Mouse (Mus musculus): ENCODE data around the gene Tomm34. TPM values are rescaled to one million over a fixed set of nuclear protein-coding genes. Genes with fewer than 3 reads are reported as not detected.
A peak's percentile ranks its signal among the peaks of the same experiment; 100 is the strongest.

Gene Tomm34
- total RNA-seq (2021), result 10 to 100 TPM; 72.6 to 72.8 TPM

DNA sequence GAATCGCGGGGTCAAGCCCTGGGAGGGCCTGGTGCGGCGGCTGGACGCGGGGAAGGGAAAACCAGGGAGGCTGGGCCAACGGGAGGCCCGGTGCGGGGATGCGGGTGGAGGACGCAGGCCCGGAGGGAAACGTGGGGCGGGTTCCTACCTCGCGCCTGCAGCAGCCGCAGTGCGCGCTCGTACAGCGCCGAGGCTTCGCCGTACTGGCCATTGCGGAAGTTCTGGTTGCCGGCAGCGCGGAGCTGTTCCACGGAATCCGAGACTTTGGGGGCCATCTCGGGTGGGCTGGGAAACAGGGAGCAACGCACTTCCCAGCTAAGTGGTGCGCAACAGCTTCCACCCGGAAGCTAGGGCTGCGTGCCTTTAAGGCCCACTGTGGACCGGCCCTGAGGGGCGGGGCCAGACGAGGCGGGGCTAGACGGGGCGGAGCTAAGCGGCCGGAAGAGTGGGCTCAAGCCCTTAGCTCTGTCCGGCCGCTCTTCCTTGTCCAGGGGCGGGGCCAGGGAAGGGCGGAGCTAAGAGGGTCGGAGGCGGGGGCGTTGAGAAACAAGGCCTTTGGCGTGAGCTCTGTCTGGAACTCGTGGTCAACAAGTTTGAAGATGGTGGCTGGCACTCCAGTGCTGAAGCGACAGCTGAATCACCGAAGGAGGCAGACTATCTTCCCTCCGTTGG, at the start of gene Tomm34:
Gene Tomm34, minus strand, starts transcription at position 405 of the 672 bp plus-strand sequence.
- DNase-seq (ENCODE audit: low spot score in 2 of 2), result peak; percentile 87 to 89
- intact Hi-C loops (cut with DNase I), result loop anchor here (2.0 kb wide), 1 partner anchor 76 kb away; the partner anchor contains the start of gene Ywhab

GRCm38 (mm10) chr2:164119503-164119902, 48.5 kb upstream of the Tomm34 start:
- DNase-seq (ENCODE audit: low spot score in 2 of 2), result no peak
- intact Hi-C loops (cut with DNase I), result no loop called here

DNA sequence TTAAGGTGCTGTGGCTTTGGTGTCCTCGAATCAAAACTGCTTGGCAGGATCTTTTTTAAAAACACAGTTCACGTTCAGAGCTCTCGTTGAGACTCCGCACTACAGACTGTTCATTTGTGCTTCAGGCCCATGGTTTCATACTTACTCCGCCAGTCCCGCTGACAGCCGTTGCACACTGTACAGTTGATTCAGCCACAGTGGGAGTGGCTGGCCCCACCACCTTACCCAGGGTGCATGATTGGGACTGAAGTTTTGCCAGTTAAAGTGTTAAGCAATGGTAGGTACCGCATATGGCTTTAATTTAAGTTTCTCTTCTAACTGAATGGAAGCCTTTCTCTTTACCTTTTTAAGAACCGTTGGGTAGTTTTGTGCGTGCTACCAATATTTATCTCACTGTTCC, 44.6 kb upstream of the Tomm34 start:
- intact Hi-C loops (cut with DNase I), result no loop called here

DNA sequence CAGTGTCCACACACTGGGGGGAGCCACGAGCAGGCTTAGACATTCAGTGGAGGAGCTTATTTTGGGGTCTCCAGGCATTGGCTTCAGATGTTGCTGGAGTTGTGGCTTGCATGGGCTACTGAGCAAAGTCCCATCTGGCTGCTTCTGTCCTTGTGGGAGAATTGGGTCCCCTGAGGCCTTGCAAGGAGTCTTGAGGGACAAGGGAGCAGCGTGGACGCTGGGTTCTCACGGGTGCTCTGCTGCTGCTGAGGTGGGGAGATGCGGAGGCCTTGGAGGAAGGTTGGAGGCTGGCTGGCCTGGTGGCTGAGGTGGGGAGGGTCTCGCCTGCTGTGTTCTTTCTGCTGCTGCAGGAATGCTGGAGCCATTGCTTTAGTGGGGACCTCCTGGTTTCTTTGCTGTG, 43.1 kb upstream of the Tomm34 start:
- intact Hi-C loops (cut with DNase I), result no loop called here
- no peak for DNase-seq (ENCODE audit: low spot score in 2 of 2)

More for the DNA sequence above, 44.6 kb upstream of the Tomm34 start:
- DNase-seq (ENCODE audit: low spot score in 2 of 2), result no peak

- DNase-seq (ENCODE audit: low spot score in 2 of 2), result no peak
Observed at GRCm38 (mm10) chr2:164111546-164111945, 40.6 kb upstream of the Tomm34 start.

DNA sequence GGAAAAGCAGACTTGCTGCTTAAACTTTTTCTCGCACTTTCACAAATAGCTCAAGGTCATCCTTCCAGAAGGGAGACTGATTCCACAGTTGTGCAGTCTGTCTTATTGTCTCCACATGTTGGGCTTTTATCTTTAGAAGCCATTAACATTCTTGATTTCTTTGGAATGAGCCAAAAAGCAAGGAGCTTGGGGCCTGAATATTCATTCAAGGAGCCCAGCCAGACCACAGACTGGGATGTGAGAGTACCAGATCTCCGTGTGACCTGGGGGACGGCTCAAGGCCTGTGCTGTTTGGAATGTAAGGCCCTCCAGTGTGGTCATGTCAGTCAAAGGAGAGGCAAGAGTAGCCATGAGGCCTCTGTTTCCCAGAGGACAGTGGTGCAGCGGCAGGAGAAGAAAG, 37.5 kb upstream of the Tomm34 start:
- no peak for DNase-seq (ENCODE audit: low spot score in 2 of 2)
- intact Hi-C loops (cut with DNase I), result no loop called here

More at GRCm38 (mm10) chr2:164111546-164111945, 40.6 kb upstream of the Tomm34 start:
- intact Hi-C loops (cut with DNase I), result no loop called here

DNA sequence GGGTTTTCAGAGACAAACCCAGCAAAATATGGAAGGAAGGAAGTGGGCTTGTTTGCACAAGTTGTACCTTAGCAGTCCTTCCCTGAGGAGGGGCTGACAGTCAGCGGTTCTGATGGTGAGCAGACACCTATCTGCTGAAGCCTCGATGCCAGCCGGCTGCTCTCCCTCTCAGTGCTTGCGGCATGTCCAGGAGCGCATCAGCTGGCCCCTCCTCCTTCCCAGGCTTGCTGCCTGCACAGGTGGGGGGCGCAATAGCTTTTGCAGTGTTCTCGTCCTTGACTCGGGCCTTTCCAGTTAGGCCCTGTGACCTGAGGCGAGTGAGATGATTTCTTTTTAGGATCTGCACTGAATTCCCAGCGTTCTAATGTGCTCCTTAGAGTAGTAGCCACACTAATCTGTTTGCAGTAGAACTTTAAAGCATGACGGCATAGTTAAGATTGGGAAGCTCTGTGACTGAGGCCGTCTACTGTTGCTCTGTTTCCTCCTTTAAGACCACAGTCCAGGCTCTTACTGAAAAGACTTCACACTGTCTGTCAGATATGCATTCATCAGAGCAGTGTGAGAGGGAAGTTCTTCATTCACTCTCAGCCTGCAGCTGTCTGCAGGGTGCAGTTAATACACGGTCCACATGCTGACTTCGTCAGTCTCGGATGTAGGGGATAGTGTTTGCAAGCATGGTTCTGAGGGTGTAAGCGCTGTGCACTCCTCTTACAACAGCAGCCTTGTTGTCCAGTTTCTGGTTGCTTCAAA, 36.3 kb upstream of the Tomm34 start:
- intact Hi-C loops (cut with DNase I), result no loop called here
- no peak for DNase-seq (ENCODE audit: low spot score in 2 of 2)

DNA sequence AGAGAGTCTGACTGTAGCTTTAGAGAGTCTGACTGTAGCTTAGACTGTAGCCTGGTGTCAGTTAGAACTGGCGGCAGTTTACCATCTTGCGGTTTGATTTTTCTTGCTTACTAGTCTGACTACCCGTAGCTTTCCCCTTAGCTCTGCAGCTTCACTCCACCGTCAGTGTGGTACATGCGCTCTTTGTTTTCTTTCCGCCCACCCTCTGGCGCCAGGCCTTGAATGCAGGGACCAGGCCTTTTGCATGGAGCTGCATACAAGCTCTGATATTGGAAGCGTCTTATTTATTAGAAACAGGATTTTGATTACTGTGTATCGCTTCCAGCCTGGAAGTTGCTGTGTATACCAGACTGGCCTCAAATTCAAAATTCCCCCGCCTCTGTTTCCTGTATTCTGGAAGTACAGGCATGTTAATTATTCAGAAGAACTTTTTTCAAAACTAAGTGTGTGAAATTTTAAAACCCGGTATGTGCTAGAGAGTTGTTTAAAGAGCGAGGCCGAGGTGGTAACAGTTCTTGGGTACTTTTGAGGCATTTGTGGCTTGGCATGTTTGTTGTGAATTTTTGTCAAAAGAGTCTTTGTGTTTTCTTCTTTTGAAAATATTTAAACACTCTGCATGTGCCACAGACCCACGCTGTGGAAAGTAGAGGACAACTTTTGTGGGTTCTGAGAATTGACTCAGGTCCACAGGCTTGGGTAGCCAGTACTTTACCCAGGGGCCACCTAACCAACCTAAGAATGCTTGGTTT, 35.5 kb upstream of the Tomm34 start:
- no peak for DNase-seq (ENCODE audit: low spot score in 2 of 2)
- intact Hi-C loops (cut with DNase I), result no loop called here

DNA sequence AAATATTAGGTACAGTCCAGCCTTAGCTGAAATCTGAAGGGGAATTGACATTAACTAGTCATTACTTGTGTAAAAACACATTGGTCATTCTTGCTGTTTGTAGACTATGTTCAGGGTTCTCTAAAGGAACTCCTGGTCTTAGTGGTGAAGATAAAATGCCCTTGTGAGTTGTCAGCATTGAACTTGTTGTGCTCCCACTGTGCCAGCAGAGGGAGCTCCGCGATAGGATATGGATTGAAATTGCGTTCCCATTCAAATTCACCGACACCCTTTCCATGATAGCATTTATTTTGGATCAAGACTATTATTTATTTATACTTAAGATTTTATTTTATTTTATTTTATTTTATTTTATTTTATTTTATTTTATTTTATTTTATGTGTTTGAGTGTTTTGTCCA, 32.5 kb upstream of the Tomm34 start:
- intact Hi-C loops (cut with DNase I), result loop anchor here (5.0 kb wide), 1 partner anchor 284 kb away; the partner anchor contains the start of gene Slpi
- DNase-seq (ENCODE audit: low spot score in 2 of 2), result peak in 1 of 2 experiments; percentile 66

DNA sequence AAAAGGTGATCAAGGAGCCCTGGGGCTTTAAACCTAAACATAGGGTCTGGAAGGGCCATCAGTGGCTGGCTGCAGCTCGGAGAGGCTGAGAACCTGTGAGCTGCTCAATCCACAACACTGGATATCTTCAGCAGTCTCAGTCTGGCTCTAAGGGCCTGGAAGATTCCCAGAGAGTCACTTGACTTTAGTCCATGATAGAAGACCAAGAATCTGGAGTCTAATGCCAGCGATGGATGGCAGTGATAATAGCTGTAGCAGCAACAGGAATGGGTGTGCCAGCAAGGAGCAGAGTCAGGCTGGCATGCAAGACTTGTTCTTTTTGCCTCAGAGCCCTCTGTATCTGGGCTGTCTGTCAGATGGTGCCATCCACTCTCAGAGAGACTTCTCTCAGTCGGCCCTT, 31.4 kb upstream of the Tomm34 start:
- no peak for DNase-seq (ENCODE audit: low spot score in 2 of 2)
- intact Hi-C loops (cut with DNase I), result loop anchor here (5.0 kb wide), 1 partner anchor 285 kb away; the partner anchor contains the start of gene Slpi

DNA sequence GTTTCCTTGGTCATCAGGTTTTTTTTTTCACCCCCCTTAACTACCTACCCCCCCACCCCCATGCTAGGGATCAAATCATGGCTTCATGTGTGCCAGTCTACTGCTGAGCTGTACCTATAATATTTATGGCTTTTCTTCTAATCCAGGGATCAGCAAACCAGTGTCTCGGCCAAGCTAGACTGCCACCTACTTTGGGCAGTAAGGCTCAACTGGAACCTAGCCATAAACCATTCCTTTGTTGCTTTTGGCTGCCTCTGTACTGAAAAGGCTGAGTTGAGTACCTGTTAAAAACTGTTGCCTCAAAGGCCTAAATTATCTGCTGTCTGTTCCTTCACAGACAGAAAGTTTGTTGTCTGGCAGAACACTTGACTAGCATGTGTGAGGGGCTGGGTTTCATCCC, 31.0 kb upstream of the Tomm34 start:
- intact Hi-C loops (cut with DNase I), result loop anchor here (5.0 kb wide), 1 partner anchor 285 kb away; the partner anchor contains the start of gene Slpi
- no peak for DNase-seq (ENCODE audit: low spot score in 2 of 2)

DNA sequence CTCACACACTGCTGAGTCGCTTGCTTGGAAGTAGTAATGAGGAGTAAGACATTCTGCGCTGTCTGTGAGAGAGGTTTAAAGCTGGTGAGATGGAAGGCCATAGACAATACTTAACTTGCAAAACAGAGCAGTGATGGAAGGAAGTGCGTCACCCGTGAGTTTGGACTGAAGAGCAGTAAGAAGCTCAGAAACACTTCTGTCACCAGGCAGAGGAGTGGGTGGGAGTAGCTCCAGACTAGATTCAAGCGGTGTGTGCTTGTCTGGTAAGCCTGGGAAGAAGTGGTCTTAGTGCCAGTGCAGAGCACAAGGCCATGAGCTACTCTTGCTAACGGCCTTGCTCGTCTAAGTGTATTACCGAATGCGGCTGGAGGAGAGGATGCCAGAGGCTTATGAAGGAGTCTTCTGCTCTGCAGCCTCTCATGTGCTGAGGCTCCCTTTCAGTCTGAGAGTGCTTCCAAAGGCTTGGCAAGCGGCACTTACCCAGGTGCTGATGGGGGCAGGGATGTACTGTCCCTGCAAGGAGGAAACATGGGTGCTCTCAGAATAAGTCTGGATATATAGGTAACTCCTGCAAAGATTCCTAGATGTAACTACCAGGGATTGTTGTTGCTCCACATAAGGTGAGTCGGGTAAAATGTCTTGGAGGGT, 27.8 kb upstream of the Tomm34 start:
- intact Hi-C loops (cut with DNase I), result no loop called here
- peak; percentile 62 to 65 for DNase-seq (ENCODE audit: low spot score in 2 of 2)

GRCm38 (mm10) chr2:164094152-164094551, 23.2 kb upstream of the Tomm34 start:
- intact Hi-C loops (cut with DNase I), result no loop called here
- DNase-seq (ENCODE audit: low spot score in 2 of 2), result no peak

DNA sequence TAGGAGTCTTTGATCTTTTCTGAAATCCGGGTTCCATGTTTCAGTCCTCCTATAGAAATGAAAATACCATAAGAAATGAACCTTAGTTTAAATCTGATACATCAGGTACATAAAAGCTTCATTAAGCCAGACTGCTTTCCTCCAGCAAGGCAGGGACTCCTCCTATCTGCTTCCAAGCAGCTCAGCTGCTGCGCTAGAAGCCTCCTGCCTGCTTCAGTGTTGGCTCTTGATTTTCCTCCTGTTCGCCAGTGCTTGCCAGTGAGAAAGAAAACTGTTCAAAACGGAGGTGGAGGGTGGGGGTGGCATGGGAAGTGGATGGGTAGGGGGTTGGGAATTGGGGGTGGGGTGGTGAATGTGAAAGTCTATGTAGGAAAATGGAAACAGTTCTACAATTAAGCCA, 18.5 kb upstream of the Tomm34 start:
- intact Hi-C loops (cut with DNase I), result no loop called here
- DNase-seq (ENCODE audit: low spot score in 2 of 2), result no peak

DNA sequence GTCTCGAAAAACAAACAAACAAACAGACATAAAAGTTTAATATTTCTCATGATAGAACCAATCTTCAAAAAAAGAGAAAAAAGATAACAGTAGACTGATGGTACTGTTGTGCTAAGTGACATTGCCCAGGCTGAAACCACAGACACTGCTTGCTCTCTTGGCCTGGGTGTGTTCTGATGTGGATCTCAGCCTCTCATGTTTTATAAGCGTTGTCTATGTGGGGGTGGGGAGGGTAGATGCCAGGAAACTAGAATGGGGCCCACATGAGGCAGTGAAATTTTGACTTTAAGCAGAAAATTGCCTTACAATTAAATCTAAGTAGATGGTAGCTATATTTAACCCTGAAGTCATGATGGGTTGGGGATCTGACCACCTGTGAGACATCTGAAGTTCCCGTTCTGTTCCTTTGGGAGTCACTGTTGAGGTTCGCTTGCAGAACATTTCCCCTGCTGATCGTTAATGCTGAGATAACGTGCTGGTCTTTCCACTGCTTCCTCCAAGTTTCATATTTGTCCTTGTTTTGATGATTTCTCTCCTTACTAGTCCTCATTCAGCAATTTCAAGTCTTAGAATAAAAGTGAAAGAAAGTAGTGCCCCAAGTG, 16.5 kb upstream of the Tomm34 start:
- no peak for DNase-seq (ENCODE audit: low spot score in 2 of 2)
- intact Hi-C loops (cut with DNase I), result no loop called here

- no peak for DNase-seq (ENCODE audit: low spot score in 2 of 2)
- intact Hi-C loops (cut with DNase I), result no loop called here
Observed at GRCm38 (mm10) chr2:164084342-164084700, 13.4 kb upstream of the Tomm34 start.

GRCm38 (mm10) chr2:164083609-164084341, 12.8 kb upstream of the Tomm34 start:
- intact Hi-C loops (cut with DNase I), result no loop called here
- DNase-seq (ENCODE audit: low spot score in 2 of 2), result no peak

- intact Hi-C loops (cut with DNase I), result no loop called here
- DNase-seq (ENCODE audit: low spot score in 2 of 2), result no peak
Observed at GRCm38 (mm10) chr2:164082175-164082574, 11.2 kb upstream of the Tomm34 start.

GRCm38 (mm10) chr2:164081577-164081976, 10.6 kb upstream of the Tomm34 start:
- DNase-seq (ENCODE audit: low spot score in 2 of 2), result no peak
- intact Hi-C loops (cut with DNase I), result no loop called here

Measured in left cerebral cortex, postnatal 36 days (tissue).